Mouse (Mus musculus): Measurements from ENCODE around the gene Zdhhc17.

The Zdhhc17 gene

GRCm38 (mm10) chr10:110958879-110959278 lies 51.1 kb downstream of the Zdhhc17 start:
- DNase-seq (ENCODE audit: low read depth, low spot score) = no peak

DNA sequence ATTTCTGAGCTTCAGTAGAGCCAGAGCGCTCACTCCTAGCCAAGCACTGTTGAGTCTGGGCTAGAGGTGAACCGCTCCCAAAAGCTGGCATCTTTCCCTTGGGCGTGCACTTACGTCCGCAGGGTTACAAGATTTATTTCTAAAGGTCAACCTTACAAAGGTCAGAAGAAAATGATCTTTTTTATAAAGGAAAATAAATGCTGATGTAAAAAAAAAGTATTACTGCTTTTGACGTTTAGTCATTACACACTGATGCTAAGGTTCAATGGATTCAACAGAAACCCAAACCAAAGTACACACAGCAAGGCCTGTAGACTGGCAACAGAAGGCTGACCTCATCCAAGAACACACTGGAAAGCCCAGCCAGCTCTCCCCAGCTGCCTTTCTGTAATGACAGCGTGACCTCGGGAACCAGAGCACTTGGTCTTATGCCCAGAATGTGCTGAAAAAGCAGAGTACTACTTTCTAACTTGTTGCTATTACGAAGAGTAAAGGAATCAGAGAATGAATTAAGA lies 56.9 kb downstream of the Zdhhc17 start:
- no peak for DNase-seq (ENCODE audit: low read depth, low spot score)

- no peak for DNase-seq (ENCODE audit: low read depth, low spot score)
These were observed 57.7 kb downstream of the Zdhhc17 start for GRCm38 (mm10) chr10:110952271-110952670.

DNA sequence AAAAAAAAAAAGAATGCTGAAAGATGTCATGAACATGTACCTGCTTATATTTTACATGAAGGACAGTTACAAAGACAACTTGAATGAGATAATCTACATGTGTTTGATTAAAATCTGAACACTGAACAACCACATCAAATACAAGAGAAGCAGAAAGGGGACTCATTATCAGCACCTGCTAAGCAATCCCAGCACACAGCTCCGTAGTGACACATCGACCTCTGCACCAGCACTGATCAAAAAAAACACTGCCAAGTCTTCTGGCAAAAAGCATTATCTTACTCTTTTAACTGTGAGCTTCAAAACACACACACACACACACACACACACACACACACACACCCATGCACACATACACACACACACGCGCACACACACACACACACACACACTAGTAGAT lies 58.2 kb downstream of the Zdhhc17 start:
- DNase-seq (ENCODE audit: low read depth, low spot score) = no peak

DNA sequence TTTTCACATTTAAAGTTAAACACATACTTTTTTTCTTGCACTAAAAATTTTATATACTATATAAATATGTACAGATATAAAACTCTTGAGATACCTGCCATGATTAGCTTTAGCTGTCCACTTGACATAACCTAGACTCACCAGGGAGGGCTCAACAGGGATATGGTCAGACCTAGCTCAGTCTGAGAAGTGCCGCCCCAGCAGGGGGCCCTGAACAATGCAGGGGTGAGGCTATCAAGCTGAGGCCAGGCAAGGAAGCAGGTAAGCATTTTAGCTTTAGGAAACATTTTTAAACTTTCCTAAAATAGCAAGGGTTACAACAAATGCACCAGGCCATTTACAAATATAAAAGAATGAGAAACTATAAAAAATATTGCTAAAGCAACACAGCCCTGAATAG lies 58.8 kb downstream of the Zdhhc17 start:
- DNase-seq (ENCODE audit: low read depth, low spot score) = no peak

DNA sequence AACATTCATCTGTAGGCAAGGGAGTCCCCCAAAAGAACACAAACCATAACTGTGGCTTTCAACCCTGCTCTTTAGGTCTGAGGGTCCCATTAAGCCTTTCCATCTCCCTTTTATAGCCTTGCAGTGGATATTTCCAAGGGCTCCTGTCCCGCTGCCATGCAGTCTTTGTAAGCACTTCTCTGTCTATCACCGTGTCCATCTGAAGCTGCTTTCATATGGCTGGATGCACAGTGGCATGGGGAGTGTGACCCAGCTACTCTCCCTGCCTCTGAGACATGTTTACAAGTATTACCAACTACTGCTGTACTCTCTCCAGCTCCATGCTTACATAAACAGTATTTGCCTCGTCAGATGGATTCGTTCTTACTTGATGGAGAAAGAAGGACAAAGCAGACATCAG lies 62.4 kb downstream of the Zdhhc17 start:
- no peak for DNase-seq (ENCODE audit: low read depth, low spot score)

DNA sequence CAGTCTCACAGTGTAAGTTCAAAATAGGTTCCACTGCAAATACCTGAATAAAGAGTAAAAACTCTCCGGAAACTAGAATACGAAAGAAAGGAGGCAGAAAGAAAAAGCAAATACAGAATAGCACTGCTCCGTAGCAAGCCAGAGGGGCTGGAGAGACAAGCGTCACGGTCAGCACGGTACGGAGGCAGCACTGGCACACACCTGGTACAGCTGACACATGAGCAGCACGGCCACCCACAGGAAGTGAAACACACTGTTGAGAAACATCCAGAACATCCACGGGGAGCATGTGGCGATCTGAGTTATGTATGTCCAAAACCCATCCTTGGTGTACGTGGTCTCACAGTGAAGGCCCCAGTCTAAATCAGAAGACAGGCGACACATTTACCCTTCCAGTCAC lies 64.0 kb downstream of the Zdhhc17 start:
- DNase-seq (ENCODE audit: low read depth, low spot score) = no peak

DNA sequence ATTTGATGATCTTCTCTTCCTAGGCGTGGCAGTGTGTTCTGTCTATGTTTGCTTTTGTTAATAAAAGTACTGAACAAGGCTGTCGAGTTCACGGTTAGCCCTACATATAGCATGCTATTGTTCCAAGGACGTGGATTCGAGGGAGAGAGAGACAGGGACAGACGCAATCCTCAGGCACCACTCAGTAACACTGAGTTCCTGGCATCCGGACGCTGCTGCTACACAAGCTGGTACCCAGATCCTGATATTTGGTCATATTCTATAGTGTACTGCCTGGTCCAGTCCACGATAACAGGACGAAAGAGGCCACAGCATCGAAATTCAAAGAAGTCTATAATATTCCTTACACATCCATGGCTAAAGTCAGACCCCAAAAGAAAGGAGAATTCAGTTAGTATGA lies 65.8 kb downstream of the Zdhhc17 start:
- DNase-seq (ENCODE audit: low read depth, low spot score) = no peak

- DNase-seq (ENCODE audit: low read depth, low spot score) = no peak
These were observed 67.1 kb downstream of the Zdhhc17 start for GRCm38 (mm10) chr10:110942806-110943205.

GRCm38 (mm10) chr10:110941968-110942367 lies 68.0 kb downstream of the Zdhhc17 start:
- no peak for DNase-seq (ENCODE audit: low read depth, low spot score)

GRCm38 (mm10) chr10:110940740-110941398 lies 69.1 kb downstream of the Zdhhc17 start:
- DNase-seq (ENCODE audit: low read depth, low spot score) = no peak

- DNase-seq (ENCODE audit: low read depth, low spot score) = no peak
These were observed 70.2 kb downstream of the Zdhhc17 start for GRCm38 (mm10) chr10:110939717-110940116.

DNA sequence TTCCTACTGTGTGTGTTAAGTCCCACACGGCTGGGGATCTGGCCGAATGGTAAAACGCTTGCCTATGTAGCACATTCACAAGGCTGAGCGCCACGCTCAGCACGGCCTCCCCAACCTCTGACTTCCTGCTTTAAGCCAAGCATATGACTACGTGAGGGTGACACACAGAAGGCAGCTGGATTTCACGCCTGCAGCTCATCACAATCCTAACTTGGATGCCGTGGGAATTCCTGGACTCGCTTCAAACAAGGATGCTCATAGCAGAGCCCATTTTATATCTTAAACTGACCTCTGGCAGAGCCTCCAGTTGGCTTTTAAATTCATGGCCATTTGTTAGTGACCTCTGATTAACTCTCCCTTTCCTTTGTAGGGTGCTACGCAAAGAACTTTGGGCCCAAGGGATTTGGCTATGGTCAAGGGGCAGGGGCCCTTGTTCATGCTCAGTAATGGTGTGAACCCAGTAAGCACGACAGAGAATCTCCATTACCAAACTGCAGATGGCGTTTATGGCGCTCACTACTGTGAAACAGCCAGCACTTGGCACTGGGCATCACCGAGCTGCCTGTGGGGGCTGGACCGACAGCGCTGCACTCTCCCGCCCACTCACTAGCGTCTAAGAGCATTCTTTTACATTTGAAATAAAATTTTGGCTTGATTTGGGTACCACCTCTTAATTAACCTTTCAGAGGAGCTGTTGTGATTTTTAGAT lies 70.9 kb downstream of the Zdhhc17 start:
- no peak for DNase-seq (ENCODE audit: low read depth, low spot score)

- no peak for DNase-seq (ENCODE audit: low read depth, low spot score)
These were observed 71.6 kb downstream of the Zdhhc17 start for GRCm38 (mm10) chr10:110938361-110938760.

DNA sequence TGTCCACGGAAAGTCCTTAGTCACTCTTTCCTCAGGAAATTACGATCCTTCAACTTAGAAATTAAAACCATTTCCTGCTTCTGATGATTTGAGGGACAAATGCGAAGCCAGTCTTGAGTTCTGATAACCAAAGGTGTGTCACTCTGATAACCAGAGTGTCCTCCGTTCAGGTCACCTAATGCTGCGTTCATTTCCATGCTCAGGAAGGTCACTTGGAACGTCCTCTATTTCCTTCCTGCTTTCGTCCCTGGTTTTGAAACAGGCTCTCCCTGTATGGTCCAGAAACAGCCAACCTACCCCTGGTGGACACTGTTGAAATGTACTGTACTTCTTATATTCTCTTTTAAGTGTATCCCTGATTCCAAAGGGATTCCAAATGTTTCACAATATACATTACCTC lies 74.3 kb downstream of the Zdhhc17 start:
- DNase-seq (ENCODE audit: low read depth, low spot score) = no peak

- no peak for DNase-seq (ENCODE audit: low read depth, low spot score)
These were observed 74.9 kb downstream of the Zdhhc17 start for GRCm38 (mm10) chr10:110935081-110935480.

GRCm38 (mm10) chr10:110933584-110933983 lies 76.4 kb downstream of the Zdhhc17 start:
- DNase-seq (ENCODE audit: low read depth, low spot score) = no peak

GRCm38 (mm10) chr10:110931913-110932560 lies 77.9 kb downstream of the Zdhhc17 start:
- DNase-seq (ENCODE audit: low read depth, low spot score) = no peak

DNA sequence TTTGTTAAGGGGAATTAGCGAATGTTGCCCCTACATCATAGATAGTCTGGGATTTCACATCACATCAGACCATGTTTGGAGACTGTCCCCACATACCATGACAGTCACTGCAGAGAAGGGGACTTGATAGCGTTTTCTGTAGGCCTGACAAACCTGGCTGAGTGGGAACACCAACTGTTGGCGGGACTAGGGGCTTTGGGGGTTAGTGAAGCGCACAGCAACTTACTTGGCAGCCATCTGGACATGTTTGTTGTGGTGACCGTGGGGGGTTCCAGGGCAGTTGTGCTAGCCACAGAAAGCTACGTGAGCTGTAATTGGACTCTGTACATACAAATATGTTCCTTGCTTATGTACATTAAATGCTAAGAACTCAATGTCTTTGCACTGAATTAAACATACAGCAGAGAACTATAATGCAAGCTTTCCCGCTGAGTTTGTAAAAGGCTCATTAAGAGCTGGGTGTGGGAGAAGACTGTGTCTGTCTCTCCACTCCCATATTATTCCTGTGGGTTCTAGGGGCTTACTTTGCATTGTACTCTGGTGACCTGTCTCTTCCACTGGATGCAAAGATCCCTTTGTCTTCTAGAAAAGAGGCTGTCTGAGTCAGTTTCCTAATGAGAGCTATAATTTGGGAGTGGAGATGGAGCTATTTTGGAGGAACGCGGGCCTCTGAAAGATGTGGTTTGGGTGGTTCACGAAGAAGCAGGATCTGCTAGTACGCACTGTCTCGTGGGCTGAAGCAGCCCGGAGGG lies 78.6 kb downstream of the Zdhhc17 start:
- no peak for DNase-seq (ENCODE audit: low read depth, low spot score)

GRCm38 (mm10) chr10:110929756-110930155 lies 80.2 kb downstream of the Zdhhc17 start:
- no peak for DNase-seq (ENCODE audit: low read depth, low spot score)

GRCm38 (mm10) chr10:110927491-110927890 lies 82.4 kb downstream of the Zdhhc17 start:
- DNase-seq (ENCODE audit: low read depth, low spot score) = no peak

- DNase-seq (ENCODE audit: low read depth, low spot score) = no peak
These were observed 87.3 kb downstream of the Zdhhc17 start for GRCm38 (mm10) chr10:110922612-110923011.

Measured in embryo, embryonic 11.5 days (tissue).